In the genomic region with DNA sequence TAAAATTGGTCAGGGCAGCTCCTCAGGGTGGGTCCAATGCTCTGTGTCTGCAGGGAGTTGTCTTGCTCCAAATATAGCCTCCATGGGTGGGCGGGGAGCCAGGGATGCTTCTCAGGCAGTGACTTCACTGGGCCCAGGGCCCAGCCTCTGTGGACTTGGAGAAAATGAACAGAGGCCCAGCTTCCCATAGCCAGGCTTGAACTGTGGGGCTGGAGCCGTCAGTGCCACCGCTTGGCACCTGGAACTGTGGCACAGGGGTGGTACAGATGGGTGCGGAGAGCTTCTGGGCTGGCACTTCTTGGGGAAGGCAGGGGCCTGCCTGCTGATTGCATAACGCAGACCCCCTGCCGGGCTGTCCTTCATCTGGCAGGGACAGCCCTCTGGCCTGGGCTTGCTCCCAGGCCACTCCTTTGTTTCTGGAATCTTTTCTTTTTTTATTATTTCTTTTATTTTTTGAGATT, we compare ENCODE assay signal across 8 mouse cellular contexts.
DNase-seq lines count a peak whose midpoint lies in the region; ATAC-seq and TF ChIP-seq lines count a peak whose summit lies in the region.

No protein-coding gene starts in this region.

- no peak overlapping the region for H3K4me3 ChIP-seq in left cerebral cortex, adult 2 months
- no peak overlapping the region for H3K4me3 ChIP-seq in cerebellum, adult 2 months (replicated peaks; ENCODE audit: insufficient read depth, low read depth, low read length)
- H3K4me3 ChIP-seq in heart, embryonic 12.5 days = no peak overlapping the region
- no peak overlapping the region for H3K4me3 ChIP-seq in limb, embryonic 15.5 days
- no peak overlapping the region for H3K4me3 ChIP-seq in layer of hippocampus, adult 2 months

- H3K36me3 ChIP-seq in heart, embryonic 12.5 days = peaks cover 3% of the 10 kb centered on the region; the same call in 1 of the 2 replicates
- H3K36me3 ChIP-seq in limb, embryonic 15.5 days = peaks cover 11% of the 10 kb centered on the region

- 0 out of 2 replicates have a peak overlapping the region, but pooled peaks have one; percentile 7 for H3K27ac ChIP-seq in left cerebral cortex, adult 2 months
- no peak overlapping the region for H3K27ac ChIP-seq in cerebellum, adult 2 months (ENCODE audit: insufficient read depth, low read length)
- H3K27ac ChIP-seq in heart, embryonic 12.5 days (ENCODE audit: poor library complexity, severe bottlenecking) = peak overlapping the region; percentile 63
- peak overlapping the region; percentile 22; the same call in 1 of the 2 replicates for H3K27ac ChIP-seq in limb, embryonic 15.5 days
- no peak overlapping the region for H3K27ac ChIP-seq in layer of hippocampus, adult 2 months

- no peak for TF ChIP-seq CTCF in left cerebral cortex, adult 2 months (IDR thresholded peaks at IDR 0.05)
- no peak for TF ChIP-seq CTCF in cerebellum, adult 2 months (IDR thresholded peaks at IDR 0.05; ENCODE audit: borderline replicate concordance, insufficient read depth, low read depth, low read length)
- no peak for TF ChIP-seq CTCF in layer of hippocampus, adult 2 months (conservative IDR thresholded peaks at IDR 0.05)

- TF ChIP-seq POLR2A in cerebellum, adult 2 months (IDR thresholded peaks at IDR 0.05; ENCODE audit: borderline replicate concordance, insufficient read depth, low read length) = no peak

- peaks cover 10% of the 10 kb centered on the region; the same call in 1 of the 2 replicates for H3K9me3 ChIP-seq in heart, embryonic 12.5 days (replicated peaks)
- H3K9me3 ChIP-seq in limb, embryonic 15.5 days = no peaks in the 10 kb centered on the region

- peak; percentile 39; the same call in 1 of the 2 replicates for ATAC-seq in heart, embryonic 12.5 days (ENCODE audit: insufficient number of reproducible peaks, low FRiP score)
- ATAC-seq in limb, embryonic 15.5 days (ENCODE audit: insufficient number of reproducible peaks, low FRiP score, low TSS enrichment, low read depth) = peak; percentile 42; the same call in 1 of the 2 replicates

- no peak overlapping the region for H3K4me2 ChIP-seq in heart, embryonic 12.5 days
- no peak overlapping the region for H3K4me2 ChIP-seq in limb, embryonic 15.5 days

- peak overlapping the region; percentile 45; the same call in 1 of the 2 replicates for H3K9ac ChIP-seq in heart, embryonic 12.5 days
- H3K9ac ChIP-seq in limb, embryonic 15.5 days = no peak overlapping the region

- peak in 1 of 2 experiments; percentile 25 for DNase-seq in left cerebral cortex, adult 2 months (ENCODE audit: extremely low spot score in 1 of 2, low spot score in 2 of 2)
- DNase-seq in left cerebral cortex, adult 11 months (ENCODE audit: low spot score) = no peak
- DNase-seq in cerebellum, adult 2 months = peak; percentile 76 to 81
- peak; percentile 63 for DNase-seq in testis, postnatal 14 days (ENCODE audit: low spot score)
- no peak for DNase-seq in frontal cortex, postnatal 25 days (ENCODE audit: low spot score in 2 of 2)
- no peak for DNase-seq in layer of hippocampus, adult 2 months (ENCODE audit: low spot score in 2 of 2)

- H3K4me1 ChIP-seq in cerebellum, adult 2 months (ENCODE audit: control insufficient read depth, insufficient read depth, low read length) = peaks cover 14% of the 10 kb centered on the region
- peaks cover 31% of the 10 kb centered on the region for H3K4me1 ChIP-seq in heart, embryonic 12.5 days (replicated peaks)
- H3K4me1 ChIP-seq in limb, embryonic 15.5 days = peaks cover 15% of the 10 kb centered on the region

- WGBS in cerebellum, adult 2 months = 16% methylated on average over 6 of the region's 6 CpGs
- WGBS in heart, embryonic 12.5 days = 38% methylated on average over 6 of the region's 6 CpGs
- WGBS in limb, embryonic 15.5 days = 76% methylated on average over 6 of the region's 6 CpGs

- H3K27me3 ChIP-seq in cerebellum, adult 2 months (ENCODE audit: control insufficient read depth, insufficient read depth, low read length) = no peaks in the 10 kb centered on the region
- H3K27me3 ChIP-seq in heart, embryonic 12.5 days (replicated peaks) = 0 out of 2 replicates have a peak, but pooled peaks cover 5% of the 10 kb centered on the region
- H3K27me3 ChIP-seq in limb, embryonic 15.5 days = no peaks in the 10 kb centered on the region

- intact Hi-C loops in left cerebral cortex, adult 2 months (cut with DNase I) = loop anchor here (5.0 to 10.0 kb wide), 3 partner anchors 259 to 726 kb away; no protein-coding TSS in a partner anchor

Comparison
In these comparisons a context has a peak if more than half of its experiments do, and no peak if none do; other contexts are left out.
1. DNase-seq: peak in cerebellum, adult 2 months (2 of 2) and testis, postnatal 14 days (single experiment); none in left cerebral cortex, adult 11 months (single experiment), frontal cortex, postnatal 25 days (0 of 2) and layer of hippocampus, adult 2 months (0 of 2).
2. H3K27ac ChIP-seq: peak in left cerebral cortex, adult 2 months (single experiment), heart, embryonic 12.5 days (single experiment) and limb, embryonic 15.5 days (single experiment); none in cerebellum, adult 2 months (single experiment) and layer of hippocampus, adult 2 months (single experiment).